Mouse (Mus musculus): Measurements from ENCODE around the gene Lrrc55.

GRCm38 (mm10) chr2:85209301-85209700 lies 12.3 kb upstream of the Lrrc55 start:
- TF ChIP-seq CTCF (IDR thresholded peaks at IDR 0.05) (no peak), EP300 (IDR thresholded peaks at IDR 0.05) (no peak)

All from lung, postnatal 0 days (tissue).